Mouse (Mus musculus) erythroblast, embryonic 14.5 days (primary cell): ENCODE data around the gene Rln3. TPM values are rescaled to one million over a fixed set of nuclear protein-coding genes. Genes with fewer than 3 reads are reported as not detected.

Experiments
- H3K27me3 ChIP-seq: 2 replicates; pipeline ENCODE4 v1.6.1; 2012; ENCODE audit warnings: inconsistent platforms; ENCODE audit not compliant: control insufficient read depth
- H3K36me3 ChIP-seq: 2 replicates; pipeline ENCODE4 v1.6.1; 2012; ENCODE audit warnings: mild to moderate bottlenecking, inconsistent platforms; ENCODE audit not compliant: control insufficient read depth
- H3K4me1 ChIP-seq: 2 replicates; pipeline ENCODE4 v1.6.1; 2012; ENCODE audit warnings: inconsistent platforms; ENCODE audit not compliant: control insufficient read depth
- H3K4me3 ChIP-seq: replicated peaks from 2 replicates; pipeline ENCODE3; 2012; ENCODE audit warnings: moderate library complexity, mild to moderate bottlenecking, inconsistent platforms
- H3K9me3 ChIP-seq: 2 replicates; pipeline ENCODE4 v1.6.1; 2012; ENCODE audit warnings: low read length, inconsistent platforms, mixed read lengths; ENCODE audit not compliant: control insufficient read depth
- GATA1 ChIP-seq: IDR thresholded peaks from 2 replicates; pipeline ENCODE4 v1.6.1; 2012; ENCODE audit warnings: low read length, inconsistent platforms, mixed read lengths
- TAL1 ChIP-seq: IDR thresholded peaks from 3 replicates; pipeline ENCODE4 v1.6.1; 2012; ENCODE audit warnings: low read length, inconsistent platforms, mixed read lengths
- polyA plus RNA-seq: library from polyadenylated mRNA; stranded (reverse); fragments of >175 nt; gene quantifications from 2 replicates; pipeline ENCODE4 v1.2.3, GENCODE M21; 2012

Rln3 gene
- polyA plus RNA-seq = not detected in 2 replicates

DNA sequence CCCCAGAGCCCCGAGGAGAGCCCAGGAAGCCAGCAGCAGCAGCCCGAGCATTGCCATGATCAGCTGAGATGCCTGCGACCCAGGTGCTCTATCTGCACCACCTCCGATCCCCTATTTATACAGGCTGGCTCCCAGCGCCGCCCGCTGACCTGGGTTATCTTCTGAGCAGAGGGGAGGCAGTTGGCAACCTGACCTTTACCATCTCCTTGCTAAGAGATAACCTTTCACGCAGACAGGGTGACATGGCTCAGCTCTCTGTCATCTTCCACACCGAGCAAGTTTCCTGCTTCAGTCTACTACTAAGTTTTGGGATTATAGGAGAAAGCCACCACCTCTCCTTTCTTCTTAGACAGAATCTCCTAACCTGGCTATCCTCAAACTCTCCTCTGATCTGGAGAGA is at the start of gene Rln3:
Rln3 (minus strand) TSS at position 101 of the 400 bp plus-strand sequence.
- H3K27me3 ChIP-seq = peaks cover 49% of the 10 kb centered on the region
- no peaks in the 10 kb centered on the region for H3K36me3 ChIP-seq
- H3K4me1 ChIP-seq = peaks cover 4% of the 10 kb centered on the region
- no peak within 1 kb of the TSS for H3K4me3 ChIP-seq
- TF ChIP-seq TAL1 (no peak), GATA1 (peak; percentile 48; the same call in 1 of the 2 replicates)
- peaks cover 3% of the 10 kb centered on the region; the same call in 1 of the 2 replicates for H3K9me3 ChIP-seq

DNA sequence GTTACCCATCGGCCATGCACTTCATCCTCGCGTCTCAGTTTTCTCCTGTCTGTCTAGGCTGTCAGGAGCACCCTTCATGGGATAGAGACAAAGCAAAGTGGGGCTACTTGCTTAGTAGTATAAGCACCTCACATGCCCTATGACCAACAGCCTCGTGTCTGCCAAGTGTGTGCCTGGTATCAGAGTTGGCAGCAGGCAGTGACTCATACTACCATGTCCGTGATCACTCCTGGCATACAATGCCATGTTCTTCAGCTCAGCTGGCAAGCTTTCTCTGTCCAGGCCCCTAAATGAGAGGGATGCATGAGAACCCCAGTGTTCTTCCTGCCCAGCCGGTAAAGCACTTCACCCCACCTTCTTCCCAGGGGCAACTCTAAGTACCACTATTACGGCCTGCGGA is 45.8 kb upstream of the Rln3 start:
- no peaks in the 10 kb centered on the region for H3K4me1 ChIP-seq
- no peak for TF ChIP-seq TAL1
- TF ChIP-seq GATA1 = no peak
- H3K36me3 ChIP-seq = peaks cover 85% of the 10 kb centered on the region
- H3K27me3 ChIP-seq = no peaks in the 10 kb centered on the region
- no peak overlapping the region for H3K4me3 ChIP-seq
- H3K9me3 ChIP-seq = no peaks in the 10 kb centered on the region

DNA sequence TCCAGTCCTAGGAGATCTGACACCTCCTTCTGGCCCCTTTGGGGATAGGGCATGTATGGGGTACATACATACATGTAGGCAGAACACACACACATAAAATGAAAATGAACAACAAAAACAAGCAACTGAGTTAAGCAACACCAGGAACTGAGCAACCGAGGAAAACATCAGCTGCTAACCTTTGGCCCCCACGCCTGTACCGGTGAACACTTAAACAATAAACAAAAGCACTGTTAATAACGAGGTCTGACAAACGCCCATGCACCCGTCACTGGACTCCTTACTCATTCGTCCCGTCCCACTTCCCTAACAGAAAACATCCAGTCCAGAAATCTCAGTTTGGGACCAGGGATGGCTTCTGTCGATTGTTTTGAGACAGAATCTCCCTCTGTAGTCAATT is 44.5 kb upstream of the Rln3 start:
- Histone ChIP-seq H3K9me3 (no peaks in the 10 kb centered on the region), H3K27me3 (no peaks in the 10 kb centered on the region), H3K4me3 (no peak overlapping the region), H3K36me3 (peaks cover 83% of the 10 kb centered on the region), H3K4me1 (no peaks in the 10 kb centered on the region)
- TF ChIP-seq GATA1 (no peak), TAL1 (no peak)

DNA sequence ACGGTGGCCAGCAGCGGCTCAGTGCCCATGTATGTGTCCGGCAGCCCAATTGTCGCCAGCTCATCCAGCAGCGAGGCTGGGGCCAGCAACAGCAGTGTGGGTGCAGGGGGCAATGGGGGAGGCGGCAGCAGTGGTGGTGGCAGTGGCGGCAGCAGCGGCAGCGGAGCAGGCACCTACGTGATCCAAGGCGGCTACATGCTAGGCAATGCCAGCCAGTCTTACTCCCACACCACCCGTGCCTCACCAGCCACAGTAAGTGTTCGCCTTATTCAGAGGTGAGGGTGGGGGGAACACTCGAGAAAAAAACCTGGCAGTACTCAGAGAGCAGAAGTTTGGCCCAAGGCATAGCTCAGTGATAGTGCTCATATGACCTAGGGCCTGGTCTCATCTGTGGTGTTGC is 43.0 kb upstream of the Rln3 start:
- H3K4me1 ChIP-seq = no peaks in the 10 kb centered on the region
- H3K9me3 ChIP-seq = no peaks in the 10 kb centered on the region
- H3K36me3 ChIP-seq = peaks cover 81% of the 10 kb centered on the region
- no peak overlapping the region for H3K4me3 ChIP-seq
- no peak for TF ChIP-seq TAL1
- TF ChIP-seq GATA1 = no peak
- no peaks in the 10 kb centered on the region for H3K27me3 ChIP-seq

DNA sequence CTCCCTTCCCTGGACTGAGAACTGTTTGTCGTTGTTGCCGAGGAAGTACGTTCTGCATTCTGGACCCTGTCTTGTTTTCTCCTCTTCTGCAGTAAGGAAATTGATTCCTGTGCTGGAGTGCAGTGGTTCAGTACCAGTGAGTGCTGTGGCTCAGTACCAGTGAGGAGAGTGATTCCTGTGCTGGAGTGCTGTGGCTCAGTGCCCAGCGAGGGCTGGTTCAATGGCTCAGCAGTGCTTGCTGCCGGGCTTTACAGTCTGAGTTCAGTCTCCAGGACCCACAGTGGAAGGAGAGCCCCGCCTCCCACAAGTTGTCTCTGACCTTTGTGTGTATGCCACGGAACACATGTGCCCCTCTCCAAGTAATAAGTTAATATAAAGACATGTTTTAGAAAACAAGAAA is 42.4 kb upstream of the Rln3 start:
- TF ChIP-seq GATA1 = no peak
- no peak for TF ChIP-seq TAL1
- H3K4me1 ChIP-seq = no peaks in the 10 kb centered on the region
- H3K27me3 ChIP-seq = no peaks in the 10 kb centered on the region
- H3K9me3 ChIP-seq = no peaks in the 10 kb centered on the region
- no peak overlapping the region for H3K4me3 ChIP-seq
- peaks cover 81% of the 10 kb centered on the region for H3K36me3 ChIP-seq

DNA sequence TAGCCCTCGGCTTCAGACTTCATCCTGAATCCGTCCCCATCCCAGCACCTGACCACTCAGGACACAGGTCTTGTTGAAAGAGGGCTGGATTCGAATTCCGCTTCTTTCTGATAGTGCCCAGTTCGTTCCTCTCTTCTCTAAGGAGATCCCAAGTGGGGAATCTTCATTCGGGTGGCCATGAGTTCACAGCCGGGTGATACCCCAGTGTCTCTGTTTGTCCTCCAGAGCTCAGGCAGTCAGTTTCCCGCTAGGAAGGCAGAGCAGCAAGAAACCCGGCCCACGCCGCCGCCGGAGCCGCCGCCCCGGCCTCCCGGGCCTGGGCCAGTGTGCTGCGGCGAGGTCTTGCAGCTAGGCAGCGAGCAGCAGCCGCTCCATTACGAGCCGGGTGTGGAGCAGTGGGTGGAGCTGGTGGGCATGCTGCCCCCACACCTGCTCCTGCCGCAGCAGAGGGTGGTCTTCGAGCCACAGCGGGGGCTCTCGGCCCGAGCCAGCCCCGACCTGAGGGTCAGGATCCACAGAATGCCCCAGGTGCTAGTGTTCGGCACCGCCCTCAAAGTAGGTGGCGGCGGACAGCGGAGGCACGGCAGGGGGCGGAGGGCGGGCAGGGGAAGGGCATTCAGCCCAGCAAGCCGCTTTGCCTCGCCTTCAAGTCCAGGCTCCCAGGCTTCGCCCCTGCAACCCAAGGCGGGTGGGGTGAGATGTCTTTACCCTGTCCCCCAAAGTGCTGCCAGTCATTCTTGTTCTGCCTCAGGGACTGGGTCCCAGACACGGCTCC is 39.7 kb upstream of the Rln3 start:
- Histone ChIP-seq H3K4me3 (no peak overlapping the region), H3K4me1 (peaks cover 2% of the 10 kb centered on the region; the same call in 1 of the 2 replicates), H3K36me3 (peaks cover 83% of the 10 kb centered on the region), H3K9me3 (no peaks in the 10 kb centered on the region), H3K27me3 (no peaks in the 10 kb centered on the region)
- TF ChIP-seq TAL1 (no peak), GATA1 (no peak)

DNA sequence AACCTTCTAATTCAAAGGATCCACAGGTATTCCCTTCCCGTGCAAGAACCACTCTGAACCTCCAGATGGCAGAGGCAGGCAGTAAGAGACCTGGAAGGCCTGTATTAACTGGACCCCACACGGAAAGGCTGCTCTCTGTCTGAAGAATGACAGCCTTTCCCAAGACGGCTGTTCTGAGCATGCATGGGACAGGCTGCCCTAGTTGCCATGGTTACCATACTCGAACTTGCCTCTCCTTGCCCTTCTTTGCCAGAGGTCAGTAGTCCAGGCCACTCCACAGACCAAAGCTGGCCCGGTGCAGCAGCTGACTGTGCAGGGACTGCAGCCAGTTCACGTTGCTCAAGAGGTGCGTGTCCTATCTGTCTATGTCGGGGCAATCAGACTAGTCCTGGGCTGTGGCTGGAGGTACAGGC is 39.0 kb upstream of the Rln3 start:
- TF ChIP-seq TAL1 (no peak), GATA1 (no peak)
- H3K9me3 ChIP-seq = no peaks in the 10 kb centered on the region
- H3K27me3 ChIP-seq = no peaks in the 10 kb centered on the region
- H3K4me3 ChIP-seq = no peak overlapping the region
- peaks cover 2% of the 10 kb centered on the region; the same call in 1 of the 2 replicates for H3K4me1 ChIP-seq
- H3K36me3 ChIP-seq = peaks cover 81% of the 10 kb centered on the region

DNA sequence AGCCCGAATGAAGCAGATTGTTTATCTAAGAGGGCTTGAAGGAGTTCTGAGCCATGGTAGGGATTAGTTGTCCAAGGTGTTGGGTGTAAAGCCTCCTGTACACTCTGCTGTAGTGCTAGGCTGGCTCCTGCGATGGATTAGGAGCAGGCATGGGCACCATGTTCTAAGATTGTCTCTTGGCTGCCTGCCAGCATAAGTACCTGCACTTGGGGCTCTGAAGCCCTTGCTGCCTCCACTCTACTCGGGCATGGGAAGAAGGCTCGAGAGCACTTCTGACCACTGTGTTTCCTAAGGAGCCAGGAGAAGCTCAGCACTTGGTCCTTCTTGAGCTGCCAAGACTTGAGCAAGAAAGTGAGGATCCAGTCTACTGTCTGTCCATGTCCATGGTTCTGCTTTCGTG is 34.4 kb upstream of the Rln3 start:
- Histone ChIP-seq H3K9me3 (no peaks in the 10 kb centered on the region), H3K36me3 (peaks cover 72% of the 10 kb centered on the region), H3K27me3 (no peaks in the 10 kb centered on the region), H3K4me1 (peaks cover 5% of the 10 kb centered on the region; the same call in 1 of the 2 replicates), H3K4me3 (no peak overlapping the region)
- TF ChIP-seq TAL1 (no peak), GATA1 (no peak)

DNA sequence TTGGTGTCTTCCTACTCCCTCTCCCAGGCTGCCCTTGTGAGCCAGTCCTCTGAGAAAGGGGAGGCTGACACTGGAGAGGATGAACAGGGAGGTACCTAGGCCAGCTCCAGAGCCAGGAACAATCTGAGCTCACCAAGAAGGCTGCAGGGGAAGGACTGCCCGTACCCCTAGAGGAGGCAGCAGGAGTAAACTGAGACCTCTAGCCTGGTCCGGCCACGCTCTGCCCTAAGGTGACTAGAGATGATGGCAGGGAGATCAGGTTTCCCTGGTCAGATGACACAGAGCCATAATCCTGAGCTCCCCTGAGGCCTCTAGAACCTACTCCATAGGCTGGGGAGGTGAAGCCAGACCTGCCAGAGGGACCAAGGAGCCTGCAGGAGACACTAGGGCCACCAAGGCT is 32.0 kb upstream of the Rln3 start:
- Histone ChIP-seq H3K36me3 (peaks cover 57% of the 10 kb centered on the region), H3K4me3 (no peak overlapping the region), H3K4me1 (peaks cover 7% of the 10 kb centered on the region; the same call in 1 of the 2 replicates), H3K9me3 (no peaks in the 10 kb centered on the region), H3K27me3 (no peaks in the 10 kb centered on the region)
- no peak for TF ChIP-seq GATA1
- no peak for TF ChIP-seq TAL1
